Mouse (Mus musculus): ENCODE results near the gene Olfr1196. TPM values are rescaled to one million over a fixed set of nuclear protein-coding genes. Genes with fewer than 3 reads are reported as not detected.

Olfr1196 gene
- not detected in 2 replicates for polyA plus RNA-seq (2015; fragmentation: Nextera tagmentation; extraction: Ambion mirVana)

DNA sequence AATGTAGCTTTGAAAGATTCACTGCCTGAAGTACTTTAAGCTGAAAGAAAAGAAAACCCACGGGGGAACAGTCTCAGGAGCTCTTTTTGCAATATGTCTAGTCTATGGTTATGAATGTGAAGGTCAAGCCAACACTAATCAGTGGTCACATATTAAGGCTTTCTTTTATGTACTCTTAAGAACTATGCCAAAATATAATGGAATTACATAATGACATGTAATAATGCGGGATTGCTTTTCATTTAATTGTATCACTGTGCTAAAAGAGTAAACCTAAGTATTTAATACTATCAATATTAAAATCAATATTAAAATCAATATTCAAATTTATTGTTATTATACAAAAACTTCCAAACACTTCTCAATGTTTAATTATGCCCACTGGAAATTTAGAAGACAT lies at the start of gene Olfr1196:
TSS of gene Olfr1196 (minus strand) at position 101 of the 400 bp plus-strand sequence.

DNA sequence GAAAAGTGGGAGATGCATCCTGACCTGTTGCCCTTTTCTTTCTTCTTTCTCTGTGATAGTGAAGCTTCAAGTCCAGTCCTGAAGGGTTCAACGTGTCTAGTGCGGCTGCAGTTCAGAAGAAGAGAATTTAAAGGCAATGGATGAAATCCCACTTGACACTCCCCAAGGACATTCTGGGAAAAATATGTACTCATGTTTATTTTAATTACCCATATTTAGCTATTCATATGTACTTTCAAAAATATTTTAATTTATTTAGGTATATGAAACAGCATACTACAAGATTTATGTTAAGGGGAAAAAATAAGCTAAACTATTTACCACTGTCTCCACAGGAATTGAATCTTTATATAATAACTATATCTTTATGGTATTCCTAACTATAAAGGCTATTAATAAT lies 46.9 kb upstream of the Olfr1196 start, which contains the start of gene Olfr1198:
TSS of gene Olfr1198 (minus strand) at position 101 of the 400 bp plus-strand sequence.

DNA sequence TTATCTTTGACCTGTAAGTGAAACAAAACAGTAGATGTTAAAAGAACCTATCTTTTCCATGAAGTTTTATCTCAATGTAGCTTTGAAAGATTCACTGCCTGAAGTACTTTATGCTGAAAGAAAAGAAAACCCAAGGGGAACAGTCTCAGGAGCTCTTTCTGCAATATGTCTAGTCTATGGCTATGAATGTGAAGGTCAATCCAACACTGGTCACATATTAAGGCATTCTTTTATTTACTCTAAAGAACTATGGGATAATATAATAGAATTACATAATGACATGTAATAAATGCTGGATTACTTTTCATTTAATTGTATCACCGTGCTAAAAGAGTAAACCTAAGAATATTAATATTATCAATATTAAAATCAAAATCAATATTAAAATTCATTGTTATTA lies 27.9 kb upstream of the Olfr1196 start, which contains the start of gene Olfr1197:
TSS of gene Olfr1197 (minus strand) at position 101 of the 400 bp plus-strand sequence.

DNA sequence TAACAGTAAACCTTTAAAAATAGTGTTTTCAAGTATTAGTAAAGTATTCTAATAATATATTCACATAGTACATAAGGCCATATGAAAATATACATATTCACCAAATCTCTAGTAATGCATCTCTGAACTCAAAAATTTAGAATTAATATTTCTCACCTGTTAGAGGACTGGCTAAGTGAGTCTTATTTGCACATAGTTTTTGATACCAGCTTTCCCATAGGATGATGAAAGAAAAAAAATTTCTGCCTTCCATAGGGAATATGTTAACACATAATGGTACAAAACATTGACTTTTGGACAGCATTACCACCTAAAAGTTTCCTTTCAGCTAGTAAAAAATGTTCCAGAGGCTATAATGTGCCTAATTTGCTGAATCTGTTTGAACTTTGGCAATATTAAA lies 15.3 kb downstream of the Olfr1196 start, which contains the start of gene Olfr1195:
TSS of gene Olfr1195 (minus strand) at position 101 of the 400 bp plus-strand sequence.

DNA sequence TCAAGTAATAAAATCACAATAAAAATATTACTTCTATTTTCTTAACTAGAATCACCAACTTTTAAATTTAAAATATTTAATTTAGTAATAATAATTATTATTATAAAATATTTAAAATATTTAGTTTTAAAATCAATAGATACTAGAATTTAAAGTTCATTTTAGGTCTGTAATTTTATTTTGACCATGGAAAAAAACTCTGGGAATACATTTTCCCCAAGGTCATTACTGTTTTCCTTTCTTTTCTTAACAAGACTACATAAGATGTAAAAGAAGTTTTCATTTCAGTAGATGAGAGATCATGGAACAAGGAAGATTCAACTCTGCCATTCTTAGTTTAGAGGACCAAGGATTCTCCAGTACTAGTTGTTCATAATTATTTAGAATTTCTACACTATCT lies 29.1 kb downstream of the Olfr1196 start, which contains the start of gene Olfr1193:
TSS of gene Olfr1193 (plus strand) at position 301 of the 400 bp plus-strand sequence.

DNA sequence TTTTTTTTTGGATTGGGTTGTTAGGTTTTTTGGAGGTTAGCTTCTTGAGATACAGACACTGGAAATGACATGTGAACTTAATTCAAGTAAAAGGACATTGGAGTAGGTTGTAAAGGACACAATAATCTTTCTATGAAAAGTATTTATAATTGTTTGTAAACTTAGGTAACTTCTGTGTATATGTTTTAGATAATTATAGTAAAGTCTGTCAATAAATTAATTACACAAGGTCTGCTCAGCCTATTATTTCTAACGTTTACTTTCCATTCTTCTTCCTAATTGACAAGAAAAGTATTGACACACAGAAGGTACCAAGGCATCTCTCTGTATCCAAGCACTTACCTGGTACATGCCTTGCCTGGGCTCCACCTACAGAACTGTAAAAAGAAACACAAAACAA lies 56.2 kb downstream of the Olfr1196 start, which contains the start of gene Olfr1192-ps1:
TSS of gene Olfr1192-ps1 (plus strand) at position 301 of the 400 bp plus-strand sequence.

Other genes starting within 250 kb of the Olfr1196 start
- not detected in 2 replicates for gene Olfr1183, start 249.7 kb downstream of the Olfr1196 start, polyA plus RNA-seq (2015; fragmentation: Nextera tagmentation; extraction: Ambion mirVana)
- gene Olfr1184, start 221.0 kb downstream of the Olfr1196 start, polyA plus RNA-seq (2015; fragmentation: Nextera tagmentation; extraction: Ambion mirVana) = not detected in 2 replicates
- not detected in 2 replicates for gene Olfr1185-ps1, start 211.3 kb downstream of the Olfr1196 start, polyA plus RNA-seq (2015; fragmentation: Nextera tagmentation; extraction: Ambion mirVana)
- gene Olfr1186, start 186.0 kb downstream of the Olfr1196 start, polyA plus RNA-seq (2015; fragmentation: Nextera tagmentation; extraction: Ambion mirVana) = not detected in 2 replicates
- gene Olfr1188, start 147.7 kb downstream of the Olfr1196 start, polyA plus RNA-seq (2015; fragmentation: Nextera tagmentation; extraction: Ambion mirVana) = not detected in 2 replicates
- gene Olfr1189, start 118.1 kb downstream of the Olfr1196 start, polyA plus RNA-seq (2015; fragmentation: Nextera tagmentation; extraction: Ambion mirVana) = not detected in 2 replicates
- gene Olfr1191-ps1, start 64.1 kb downstream of the Olfr1196 start, polyA plus RNA-seq (2015; fragmentation: Nextera tagmentation; extraction: Ambion mirVana) = not detected in 2 replicates
- gene Olfr1192-ps1, start 56.1 kb downstream of the Olfr1196 start, polyA plus RNA-seq (2015; fragmentation: Nextera tagmentation; extraction: Ambion mirVana) = not detected in 2 replicates
- not detected in 2 replicates for gene Olfr1193, start 29.0 kb downstream of the Olfr1196 start, polyA plus RNA-seq (2015; fragmentation: Nextera tagmentation; extraction: Ambion mirVana)
- not detected in 2 replicates for gene Olfr1195, start 15.4 kb downstream of the Olfr1196 start, polyA plus RNA-seq (2015; fragmentation: Nextera tagmentation; extraction: Ambion mirVana)
- gene Olfr1197, start 27.8 kb upstream of the Olfr1196 start, polyA plus RNA-seq (2015; fragmentation: Nextera tagmentation; extraction: Ambion mirVana) = not detected in 2 replicates
- not detected in 2 replicates for gene Olfr1198, start 46.8 kb upstream of the Olfr1196 start, polyA plus RNA-seq (2015; fragmentation: Nextera tagmentation; extraction: Ambion mirVana)
- not detected in 2 replicates for gene Olfr1199, start 55.9 kb upstream of the Olfr1196 start, polyA plus RNA-seq (2015; fragmentation: Nextera tagmentation; extraction: Ambion mirVana)
- gene Olfr1200, start 65.9 kb upstream of the Olfr1196 start, polyA plus RNA-seq (2015; fragmentation: Nextera tagmentation; extraction: Ambion mirVana) = not detected in 2 replicates
- gene Olfr1201, start 88.4 kb upstream of the Olfr1196 start, polyA plus RNA-seq (2015; fragmentation: Nextera tagmentation; extraction: Ambion mirVana) = not detected in 2 replicates
- gene Olfr1202, start 109.9 kb upstream of the Olfr1196 start, polyA plus RNA-seq (2015; fragmentation: Nextera tagmentation; extraction: Ambion mirVana) = not detected in 2 replicates
- not detected in 2 replicates for gene Olfr1205, start 125.1 kb upstream of the Olfr1196 start, polyA plus RNA-seq (2015; fragmentation: Nextera tagmentation; extraction: Ambion mirVana)
- not detected in 2 replicates for gene Olfr1204, start 144.7 kb upstream of the Olfr1196 start, polyA plus RNA-seq (2015; fragmentation: Nextera tagmentation; extraction: Ambion mirVana)
- not detected in 2 replicates for gene Olfr1206, start 158.6 kb upstream of the Olfr1196 start, polyA plus RNA-seq (2015; fragmentation: Nextera tagmentation; extraction: Ambion mirVana)
- gene Olfr1208, start 197.7 kb upstream of the Olfr1196 start, polyA plus RNA-seq (2015; fragmentation: Nextera tagmentation; extraction: Ambion mirVana) = not detected in 2 replicates
- gene Olfr1209, start 210.6 kb upstream of the Olfr1196 start, polyA plus RNA-seq (2015; fragmentation: Nextera tagmentation; extraction: Ambion mirVana) = not detected in 2 replicates
- gene Olfr1211, start 233.5 kb upstream of the Olfr1196 start, polyA plus RNA-seq (2015; fragmentation: Nextera tagmentation; extraction: Ambion mirVana) = not detected in 2 replicates
- not detected in 2 replicates for gene Olfr1212, start 249.4 kb upstream of the Olfr1196 start, polyA plus RNA-seq (2015; fragmentation: Nextera tagmentation; extraction: Ambion mirVana)